Mouse (Mus musculus) limb, embryonic 13.5 days (tissue): ENCODE measurements around the gene Hgfac. TPM values are rescaled to one million over a fixed set of nuclear protein-coding genes. Genes with fewer than 3 reads are reported as not detected.

ENCODE experiments used
- ATAC-seq: fragments of 200-750 bp; cut with Nextera tagmentation; 2 replicates; pipeline ENCODE4 v1.8.0; 2017; ENCODE audit warnings: low read depth, moderate number of reproducible peaks, moderate TSS enrichment; ENCODE audit not compliant: low FRiP score
- H3K27ac ChIP-seq: fragments of 300-500 bp; sonication (generic); 2 replicates; pipeline ENCODE4 v1.5.1; 2015; ENCODE audit warnings: inconsistent platforms, mild to moderate bottlenecking, moderate library complexity
- H3K27me3 ChIP-seq: fragments of 300-500 bp; sonication (generic); 2 replicates; pipeline ENCODE4 v1.6.1; 2015; ENCODE audit warnings: mild to moderate bottlenecking, inconsistent platforms
- H3K36me3 ChIP-seq: fragments of 300-500 bp; sonication (generic); 2 replicates; pipeline ENCODE4 v1.6.1; 2015; ENCODE audit warnings: inconsistent platforms, mild to moderate bottlenecking, moderate library complexity
- H3K4me1 ChIP-seq: fragments of 300-500 bp; sonication (generic); 2 replicates; pipeline ENCODE4 v1.6.1; 2015; ENCODE audit warnings: inconsistent platforms
- H3K4me2 ChIP-seq: fragments of 300-500 bp; sonication (generic); replicated peaks from 2 replicates; pipeline ENCODE4 v1.6.1; 2015; ENCODE audit warnings: inconsistent platforms, mild to moderate bottlenecking, moderate library complexity
- H3K4me3 ChIP-seq: fragments of 300-500 bp; sonication (generic); 2 replicates; pipeline ENCODE4 v1.5.1; 2015; ENCODE audit warnings: moderate library complexity, mild to moderate bottlenecking, inconsistent platforms
- H3K9ac ChIP-seq: fragments of 300-500 bp; sonication (generic); 2 replicates; pipeline ENCODE4 v1.6.1; 2015; ENCODE audit warnings: mild to moderate bottlenecking, inconsistent platforms
- H3K9me3 ChIP-seq: fragments of 300-500 bp; sonication (generic); 2 replicates; pipeline ENCODE4 v1.6.1; 2016; ENCODE audit warnings: inconsistent platforms
- WGBS: fragments of 180-500 bp; shearing (Covaris S2); methylation state at CpG from one replicate; pipeline ENCODE4 v1.1.7; 2015; 5-methylcytosine and 5-hydroxymethylcytosine counted together
- polyA plus RNA-seq: library from polyadenylated mRNA; unstranded; fragments of >200 nt; fragmentation: Nextera tagmentation; extraction: Ambion mirVana; gene quantifications from 2 replicates; pipeline ENCODE4 v1.2.1, GENCODE M21; 2015

The Hgfac gene
- polyA plus RNA-seq, 1 experiment from 2014 or later: 0.71 TPM

DNA sequence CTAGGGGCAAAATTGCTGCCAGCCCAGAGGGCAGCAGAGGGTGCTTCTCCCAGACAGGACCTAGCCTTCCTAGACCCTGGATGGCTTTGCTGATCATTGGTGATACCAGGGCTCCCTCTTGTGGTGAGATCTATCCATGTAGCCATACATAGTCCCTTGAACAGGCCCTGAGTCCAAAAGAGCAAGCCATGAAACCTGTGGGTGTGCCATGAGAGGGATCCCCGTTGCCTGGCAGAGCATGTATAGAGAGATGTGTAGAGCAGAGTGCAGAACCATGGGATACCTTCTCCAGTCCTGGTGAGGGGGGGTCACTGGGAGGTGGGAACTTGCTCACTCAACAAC is 1.8 kb downstream of the Hgfac start:
- Histone ChIP-seq H3K27me3 (no peaks in the 10 kb centered on the region), H3K9ac (no peak overlapping the region), H3K4me1 (no peaks in the 10 kb centered on the region), H3K4me3 (no peak overlapping the region), H3K36me3 (no peaks in the 10 kb centered on the region), H3K27ac (no peak overlapping the region), H3K9me3 (no peaks in the 10 kb centered on the region), H3K4me2 (no peak overlapping the region)
- 16% methylated on average over 1 of the region's 1 CpGs for WGBS
- ATAC-seq: peak; percentile 77

- Histone ChIP-seq H3K4me1 (no peaks in the 10 kb centered on the region), H3K4me3 (no peak overlapping the region), H3K9me3 (no peaks in the 10 kb centered on the region), H3K27ac (no peak overlapping the region), H3K4me2 (no peak overlapping the region), H3K36me3 (no peaks in the 10 kb centered on the region), H3K9ac (no peak overlapping the region), H3K27me3 (peaks cover 13% of the 10 kb centered on the region)
- no peak for ATAC-seq
- 75% methylated on average over 5 of the region's 5 CpGs for WGBS
Observed at GRCm38 (mm10) chr5:35050541-35050940, 9.2 kb downstream of the Hgfac start.

DNA sequence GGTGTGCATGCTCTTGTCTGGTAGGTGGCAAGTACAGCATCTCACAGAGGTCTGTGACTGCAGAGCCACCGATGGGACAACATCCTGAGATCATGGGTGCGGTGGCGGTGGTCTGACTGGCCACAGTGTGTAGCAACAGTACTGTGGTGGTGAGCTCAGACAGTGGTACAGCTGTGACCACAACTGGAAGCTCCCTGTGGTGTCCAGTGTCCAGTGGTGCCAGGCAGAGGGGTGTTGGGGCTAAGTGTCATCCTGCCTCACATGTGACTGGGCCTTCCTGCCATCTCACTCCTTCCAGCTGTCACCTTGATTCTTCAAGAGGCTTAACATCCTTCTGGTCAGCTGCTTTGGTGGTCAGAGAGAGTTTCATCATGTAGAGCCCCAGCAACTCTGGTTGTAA is 13.3 kb downstream of the Hgfac start:
- 85% methylated on average over 3 of the region's 3 CpGs for WGBS
- Histone ChIP-seq H3K4me2 (no peak overlapping the region), H3K36me3 (no peaks in the 10 kb centered on the region), H3K27me3 (peaks cover 54% of the 10 kb centered on the region), H3K9ac (no peak overlapping the region), H3K4me1 (peaks cover 18% of the 10 kb centered on the region), H3K9me3 (no peaks in the 10 kb centered on the region), H3K27ac (no peak overlapping the region), H3K4me3 (no peak overlapping the region)
- no peak for ATAC-seq

- Histone ChIP-seq H3K36me3 (no peaks in the 10 kb centered on the region), H3K9me3 (no peaks in the 10 kb centered on the region), H3K27ac (no peak overlapping the region), H3K4me1 (peaks cover 18% of the 10 kb centered on the region), H3K27me3 (peaks cover 58% of the 10 kb centered on the region), H3K9ac (no peak overlapping the region), H3K4me3 (no peak overlapping the region), H3K4me2 (no peak overlapping the region)
- 0 out of 2 replicates have a peak, but pooled peaks have one; percentile 16 for ATAC-seq
- 74% methylated on average over 12 of the region's 12 CpGs for WGBS
Observed at GRCm38 (mm10) chr5:35055076-35055475, 13.8 kb downstream of the Hgfac start.

DNA sequence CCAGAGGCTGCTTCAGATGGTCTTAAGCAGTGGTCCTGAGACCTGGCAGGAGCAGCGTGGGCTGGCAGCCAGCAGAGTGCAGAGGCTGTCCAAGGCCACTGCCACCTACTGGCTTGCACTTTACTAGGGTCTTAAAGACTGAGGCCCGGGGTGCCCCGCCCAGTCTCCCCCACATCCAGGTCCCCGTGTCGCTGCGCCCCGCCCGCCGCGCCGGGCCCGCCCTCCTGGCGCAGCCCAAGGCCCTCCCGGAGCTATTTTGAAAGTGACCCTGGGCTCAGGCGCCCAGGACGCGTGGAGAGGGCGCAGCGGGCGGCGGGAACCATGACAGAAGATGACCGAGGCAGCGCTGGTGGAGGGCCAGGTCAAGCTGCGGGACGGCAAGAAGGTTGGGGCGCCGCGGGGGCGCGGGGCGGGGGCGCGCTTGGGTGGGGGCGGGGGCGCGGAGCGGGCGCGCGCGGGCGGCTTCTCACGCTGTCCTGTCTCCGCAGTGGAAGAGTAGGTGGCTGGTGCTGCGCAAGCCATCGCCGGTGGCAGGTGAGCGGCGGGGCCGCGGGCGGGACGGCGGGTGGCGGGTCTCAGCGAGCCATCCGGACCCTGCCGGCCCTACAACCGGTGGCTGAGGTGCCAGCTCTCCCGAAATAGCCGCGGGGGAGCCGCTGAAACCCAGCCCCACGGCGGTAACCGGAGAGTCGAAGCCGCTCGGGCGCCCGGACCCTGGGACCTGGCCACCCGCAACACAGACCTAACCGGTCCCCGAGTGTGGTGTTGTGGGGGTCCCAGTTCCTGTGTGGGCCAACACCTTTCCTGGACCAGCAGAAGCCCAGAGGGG is 15.5 kb downstream of the Hgfac start, which contains the start of gene Dok7:
Gene Dok7 (plus strand): TSS at position 163 of the 829 bp plus-strand sequence.
- no peaks in the 10 kb centered on the region for H3K9me3 ChIP-seq
- H3K27ac ChIP-seq: no peak within 1 kb of the TSS
- H3K4me3 ChIP-seq: peak within 1 kb of the TSS; percentile 61
- peaks cover 18% of the 10 kb centered on the region for H3K4me1 ChIP-seq
- ATAC-seq: peak; percentile 64
- H3K4me2 ChIP-seq: peak within 1 kb of the TSS; percentile 94
- peaks cover 64% of the 10 kb centered on the region for H3K27me3 ChIP-seq
- H3K9ac ChIP-seq: peak within 1 kb of the TSS; percentile 71
- H3K36me3 ChIP-seq: no peaks in the 10 kb centered on the region
- WGBS: under 1% methylated on average over 56 of the region's 74 CpGs

DNA sequence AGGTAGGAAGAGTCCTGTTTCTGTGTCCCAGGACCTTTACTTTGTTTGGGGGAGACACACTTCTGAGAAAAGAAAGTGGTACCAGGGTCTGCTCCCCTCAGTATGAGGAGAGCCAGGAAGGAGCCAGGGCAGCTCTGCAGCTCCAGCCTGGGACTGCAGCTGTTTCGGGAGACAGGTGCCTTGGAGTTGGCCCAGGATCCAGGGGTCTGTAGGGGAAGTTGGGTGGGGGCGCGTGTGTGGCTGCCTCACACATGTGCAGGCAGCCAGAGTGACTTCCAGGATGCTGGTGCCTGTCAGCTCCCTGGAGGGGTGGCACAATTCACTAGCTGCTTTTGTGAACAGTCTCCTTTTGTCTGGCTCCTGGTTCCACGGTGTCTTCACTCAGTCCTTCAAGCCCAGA is 16.3 kb downstream of the Hgfac start:
- H3K9me3 ChIP-seq: no peaks in the 10 kb centered on the region
- H3K4me3 ChIP-seq: peak overlapping the region; percentile 61
- H3K4me2 ChIP-seq: peak overlapping the region; percentile 94
- H3K4me1 ChIP-seq: peaks cover 18% of the 10 kb centered on the region
- 11% methylated on average over 4 of the region's 4 CpGs for WGBS
- no peaks in the 10 kb centered on the region for H3K36me3 ChIP-seq
- ATAC-seq: no peak
- peak overlapping the region; percentile 71; the same call in 1 of the 2 replicates for H3K9ac ChIP-seq
- no peak overlapping the region for H3K27ac ChIP-seq
- peaks cover 64% of the 10 kb centered on the region for H3K27me3 ChIP-seq

GRCm38 (mm10) chr5:35058216-35058615 is 16.9 kb downstream of the Hgfac start:
- peaks cover 64% of the 10 kb centered on the region for H3K27me3 ChIP-seq

GRCm38 (mm10) chr5:35060098-35060497 is 18.8 kb downstream of the Hgfac start:
- Histone ChIP-seq H3K36me3 (no peaks in the 10 kb centered on the region), H3K4me3 (no peak overlapping the region), H3K4me2 (no peak overlapping the region), H3K27me3 (peaks cover 56% of the 10 kb centered on the region), H3K4me1 (peaks cover 18% of the 10 kb centered on the region), H3K9ac (0 out of 2 replicates have a peak overlapping the region, but pooled peaks have one; percentile 13), H3K9me3 (no peaks in the 10 kb centered on the region), H3K27ac (no peak overlapping the region)
- no peak for ATAC-seq
- WGBS: 75% methylated on average over 3 of the region's 3 CpGs

More at GRCm38 (mm10) chr5:35058216-35058615, 16.9 kb downstream of the Hgfac start:
- Histone ChIP-seq H3K27ac (no peak overlapping the region), H3K4me1 (peaks cover 18% of the 10 kb centered on the region), H3K9ac (no peak overlapping the region), H3K9me3 (no peaks in the 10 kb centered on the region), H3K4me3 (0 out of 2 replicates have a peak overlapping the region, but pooled peaks have one; percentile 61), H3K36me3 (no peaks in the 10 kb centered on the region), H3K4me2 (peak overlapping the region; percentile 94; the same call in 1 of the 2 replicates)
- WGBS: 57% methylated on average over 1 of the region's 1 CpGs
- no peak for ATAC-seq

DNA sequence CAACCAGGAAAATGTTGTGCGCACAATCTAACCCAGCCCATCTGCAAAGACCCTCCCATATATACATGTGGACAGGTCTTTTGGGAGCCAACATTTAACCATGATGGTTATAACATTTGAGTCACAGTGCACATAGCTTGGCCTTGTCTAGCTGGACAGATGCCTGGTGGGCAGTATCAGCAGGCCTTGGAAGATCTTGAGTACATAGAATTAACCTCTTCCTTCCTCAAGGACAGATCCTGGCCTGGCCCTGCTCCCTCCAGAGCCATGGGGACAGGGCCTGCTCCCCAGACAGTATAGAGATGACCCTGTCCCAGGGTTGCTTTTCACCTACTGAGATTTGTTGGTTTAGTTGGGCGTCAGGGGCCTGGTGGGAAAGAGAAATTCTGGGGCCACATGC is 28.5 kb downstream of the Hgfac start:
- 84% methylated on average over 2 of the region's 2 CpGs for WGBS
- ATAC-seq: no peak

GRCm38 (mm10) chr5:35070314-35070713 is 29.0 kb downstream of the Hgfac start:
- WGBS: 85% methylated on average over 8 of the region's 8 CpGs
- Histone ChIP-seq H3K4me3 (no peak overlapping the region), H3K36me3 (no peaks in the 10 kb centered on the region), H3K27me3 (no peaks in the 10 kb centered on the region), H3K4me1 (no peaks in the 10 kb centered on the region), H3K27ac (no peak overlapping the region), H3K9me3 (no peaks in the 10 kb centered on the region), H3K4me2 (no peak overlapping the region), H3K9ac (no peak overlapping the region)
- ATAC-seq: no peak

More for the DNA sequence above, 28.5 kb downstream of the Hgfac start:
- H3K9ac ChIP-seq: no peak overlapping the region
- H3K36me3 ChIP-seq: no peaks in the 10 kb centered on the region
- H3K4me3 ChIP-seq: no peak overlapping the region
- no peaks in the 10 kb centered on the region for H3K9me3 ChIP-seq
- no peak overlapping the region for H3K4me2 ChIP-seq
- H3K4me1 ChIP-seq: no peaks in the 10 kb centered on the region
- H3K27ac ChIP-seq: no peak overlapping the region
- H3K27me3 ChIP-seq: no peaks in the 10 kb centered on the region

DNA sequence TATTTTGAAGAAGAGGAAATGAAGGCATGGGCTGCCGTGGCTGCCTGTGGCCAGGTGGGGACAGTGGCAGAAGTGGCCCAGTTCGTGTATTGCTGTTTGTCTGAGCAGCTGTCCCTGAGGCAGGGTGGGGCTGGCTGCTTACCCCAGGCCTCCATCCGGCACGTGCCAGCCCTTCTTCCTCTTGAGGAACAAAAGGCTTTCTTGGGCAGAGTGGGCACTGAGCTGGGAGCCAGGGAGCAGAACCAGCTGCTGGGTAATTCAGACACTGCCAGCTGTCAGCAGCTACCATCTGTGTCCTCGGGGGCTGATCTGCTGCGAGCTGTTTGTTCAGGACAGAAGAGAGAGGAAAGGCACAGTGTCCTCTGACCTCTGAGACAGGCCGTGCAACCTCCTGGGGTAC is 29.6 kb downstream of the Hgfac start:
- H3K9ac ChIP-seq: no peak overlapping the region
- 69% methylated on average over 7 of the region's 7 CpGs for WGBS

DNA sequence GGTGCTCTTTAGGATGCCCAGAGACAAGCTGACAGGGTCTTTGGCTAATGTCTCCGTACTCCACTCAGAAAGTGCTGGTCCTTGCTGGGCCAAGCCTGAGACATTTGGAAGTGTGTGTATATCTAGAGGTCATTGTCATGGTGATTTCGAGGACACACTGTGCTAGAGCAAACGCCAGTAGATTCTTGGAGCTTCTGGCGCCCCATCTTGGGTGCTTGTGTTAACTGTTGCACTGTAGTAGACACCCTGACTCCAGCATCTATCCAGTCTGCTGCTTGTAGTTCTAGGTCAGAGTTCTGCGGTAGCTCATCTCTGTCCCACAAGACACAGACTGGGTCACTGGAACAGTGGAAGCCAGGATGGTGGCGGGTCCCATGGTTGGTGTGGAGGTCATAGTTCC is 30.5 kb downstream of the Hgfac start:
- Histone ChIP-seq H3K9me3 (no peaks in the 10 kb centered on the region), H3K4me3 (no peak overlapping the region), H3K27me3 (no peaks in the 10 kb centered on the region), H3K4me2 (no peak overlapping the region), H3K9ac (no peak overlapping the region), H3K27ac (no peak overlapping the region), H3K4me1 (no peaks in the 10 kb centered on the region), H3K36me3 (no peaks in the 10 kb centered on the region)
- 88% methylated on average over 6 of the region's 6 CpGs for WGBS
- no peak for ATAC-seq

More for the DNA sequence above, 29.6 kb downstream of the Hgfac start:
- Histone ChIP-seq H3K9me3 (no peaks in the 10 kb centered on the region), H3K4me1 (no peaks in the 10 kb centered on the region), H3K27ac (no peak overlapping the region), H3K4me2 (no peak overlapping the region), H3K36me3 (no peaks in the 10 kb centered on the region), H3K4me3 (no peak overlapping the region), H3K27me3 (no peaks in the 10 kb centered on the region)
- no peak for ATAC-seq
